Mouse (Mus musculus) CD4-positive helper T cell, adult 2 months (primary cell): ENCODE measurements around the gene Rasgrp1.

ENCODE experiments used
- DNase-seq: peaks from one replicate; pipeline ENCODE4 v3.0.0-alpha.2; 2012; ENCODE audit warnings: low read depth, missing footprints, low spot score

The Rasgrp1 gene

GRCm38 (mm10) chr2:117249255-117250000 lies 93.4 kb downstream of the Rasgrp1 start, which contains the start of gene Fam98b:
Gene Fam98b, plus strand, starts transcription at chr2:117249739.
- peak; percentile 93 for DNase-seq

GRCm38 (mm10) chr2:117241953-117242352 lies 100.8 kb downstream of the Rasgrp1 start:
- no peak for DNase-seq

DNA sequence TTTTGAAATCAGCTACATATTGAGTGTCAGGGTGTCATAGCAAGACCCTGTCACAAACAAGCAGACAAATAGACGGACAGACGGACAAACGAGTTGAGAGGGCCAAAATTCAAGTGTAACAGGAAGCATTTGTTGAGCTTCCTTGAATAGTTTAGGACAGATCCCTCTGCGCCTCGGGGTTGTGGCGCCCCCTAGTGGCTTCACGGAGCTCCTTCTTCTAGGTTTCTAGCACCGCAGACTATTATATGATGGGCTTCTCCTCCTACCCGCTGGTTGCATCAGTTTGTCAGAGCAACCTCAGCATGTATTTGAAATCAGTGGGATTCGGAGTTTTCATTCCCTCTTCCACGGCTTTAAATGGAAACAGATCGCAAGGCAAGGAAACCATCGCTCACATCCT lies 111.5 kb downstream of the Rasgrp1 start:
- DNase-seq: peak; percentile 57

DNA sequence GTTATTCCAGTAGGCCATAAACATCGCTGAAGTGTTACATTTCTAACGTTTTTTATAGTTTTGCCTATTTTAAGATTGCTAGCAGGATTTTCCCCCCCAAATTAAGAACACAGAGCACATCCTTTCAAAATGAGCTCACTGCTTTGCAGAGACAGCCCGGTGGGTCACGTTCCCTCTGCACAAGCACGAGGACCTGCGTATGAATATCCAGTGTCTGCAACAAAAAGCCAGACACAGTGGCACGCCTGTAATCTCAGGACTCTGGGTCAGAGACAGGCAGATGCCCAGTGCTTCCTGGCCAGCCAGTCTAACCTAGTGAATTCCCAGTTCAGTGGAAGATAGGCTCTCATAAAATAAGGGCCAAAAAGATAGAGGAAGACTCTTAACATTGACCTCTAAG lies 112.5 kb downstream of the Rasgrp1 start:
- DNase-seq: no peak
